Mouse (Mus musculus) forelimb bud, embryonic 11.5 days (tissue): ENCODE measurements around the gene Wfdc1.
A peak's percentile ranks its signal among the peaks of the same experiment; 100 is the strongest.

Experiments
- DNase-seq: peaks from one replicate; pipeline ENCODE4 v3.0.0-alpha.2; 2012; ENCODE audit warnings: low read depth, low spot score

Gene Wfdc1

GRCm38 (mm10) chr8:119666219-119666951 is at the start of gene Wfdc1:
Gene Wfdc1, plus strand, starts transcription at chr8:119666365.
- DNase-seq: no peak

- no peak for DNase-seq
These were observed 49.4 kb upstream of the Wfdc1 start for GRCm38 (mm10) chr8:119616811-119617210.

DNA sequence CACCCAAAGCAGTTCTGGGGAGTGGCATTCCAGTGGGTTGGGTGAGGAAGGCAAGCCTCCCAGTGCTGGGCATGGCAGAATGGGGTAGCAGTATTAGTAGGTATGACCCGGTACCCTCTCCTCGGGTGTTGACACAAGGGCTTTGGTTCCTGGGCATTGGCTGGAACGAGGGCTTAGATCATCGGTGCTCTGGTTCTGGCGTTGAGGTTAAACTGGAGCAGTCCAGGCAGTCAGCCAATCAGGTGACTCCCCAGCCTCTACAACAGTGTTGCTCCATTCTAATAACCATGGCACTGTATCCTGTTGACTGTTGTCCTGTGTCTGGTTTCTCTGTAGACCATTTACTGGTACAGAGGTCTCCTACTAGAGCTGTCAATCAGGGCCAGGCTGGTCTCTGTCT is 48.6 kb upstream of the Wfdc1 start:
- no peak for DNase-seq

DNA sequence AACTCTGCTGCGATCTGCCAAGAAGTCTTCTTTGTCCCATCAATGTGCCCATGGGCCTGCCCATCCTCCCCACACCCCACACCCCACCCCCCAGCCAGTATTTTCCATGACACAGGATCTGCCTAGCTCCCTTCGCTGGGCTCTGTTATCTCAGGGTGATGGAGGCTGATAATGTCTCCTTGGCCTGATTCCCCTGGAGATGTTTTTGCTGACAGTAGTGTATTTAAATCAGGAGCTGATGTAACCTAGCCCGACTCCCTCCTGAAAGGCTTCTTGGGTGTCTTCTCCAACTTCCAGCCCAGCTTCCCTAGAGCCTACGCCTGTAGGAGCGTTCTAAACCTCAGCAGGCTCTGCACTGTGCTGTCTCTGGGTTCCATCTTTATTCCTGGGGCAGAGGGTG is 47.3 kb upstream of the Wfdc1 start:
- DNase-seq: no peak

DNA sequence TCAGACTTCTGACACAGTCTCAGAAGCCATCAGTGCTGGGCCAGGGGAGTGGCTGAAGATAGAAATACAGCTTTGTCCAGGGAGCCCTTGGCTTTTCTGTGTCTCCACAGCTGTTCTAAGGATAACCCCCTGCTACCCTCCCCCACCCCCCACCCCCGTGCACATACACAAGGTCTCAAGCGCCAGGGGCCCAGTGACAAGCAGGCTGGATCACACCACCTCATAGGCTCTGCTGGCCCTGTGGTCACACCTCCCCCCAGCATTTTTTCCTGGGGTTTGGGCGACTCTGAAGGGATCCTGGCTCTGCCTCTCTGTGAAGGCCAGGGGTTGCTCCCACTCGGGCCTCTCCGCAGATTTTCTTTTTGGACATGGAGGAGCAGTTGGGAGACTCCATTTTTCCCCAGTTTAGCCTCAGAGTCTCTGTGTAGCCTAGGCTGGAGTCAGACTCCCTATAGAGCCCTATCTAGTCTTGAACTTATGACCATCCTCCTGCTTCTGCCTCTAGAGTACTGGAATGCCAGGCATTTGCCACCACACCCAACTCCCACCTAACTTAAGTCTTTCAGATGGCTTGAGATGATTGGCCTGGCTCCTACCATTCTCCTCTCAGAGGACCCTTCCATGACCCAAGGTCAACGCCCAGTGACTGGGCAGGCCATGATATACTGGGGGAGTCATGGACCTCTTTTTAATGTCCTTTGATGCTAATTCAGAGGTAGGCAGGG is 45.9 kb upstream of the Wfdc1 start:
- no peak for DNase-seq

DNA sequence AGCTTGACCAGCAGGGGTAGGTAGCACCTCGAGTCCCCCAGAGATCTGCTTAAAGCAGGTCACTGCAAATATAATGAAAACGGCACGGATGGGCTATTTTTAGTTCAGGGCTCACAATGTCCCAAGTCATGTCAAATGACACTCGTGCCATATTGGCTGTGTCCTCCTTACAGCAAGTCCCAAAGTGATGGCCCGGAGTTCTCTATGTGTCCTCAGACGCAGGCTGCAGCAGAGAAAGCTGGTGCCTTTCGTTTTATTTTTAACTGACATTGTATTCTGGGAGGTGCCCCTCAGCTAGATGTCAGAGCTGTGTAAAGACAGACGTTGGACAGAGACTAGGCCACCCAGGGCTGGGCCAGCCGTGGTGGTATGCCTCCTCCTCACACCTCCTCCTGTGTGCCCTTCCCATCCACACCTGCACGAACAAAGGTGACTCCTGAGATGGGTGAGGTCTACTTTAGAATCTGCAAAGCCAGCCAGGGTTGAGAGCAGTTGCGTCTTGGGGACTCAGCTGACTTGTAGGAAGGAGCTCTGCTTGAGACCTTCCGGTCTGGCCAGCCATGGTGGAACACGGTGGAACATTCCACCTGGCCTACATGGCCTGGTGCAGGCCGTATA is 45.2 kb upstream of the Wfdc1 start:
- DNase-seq: no peak

DNA sequence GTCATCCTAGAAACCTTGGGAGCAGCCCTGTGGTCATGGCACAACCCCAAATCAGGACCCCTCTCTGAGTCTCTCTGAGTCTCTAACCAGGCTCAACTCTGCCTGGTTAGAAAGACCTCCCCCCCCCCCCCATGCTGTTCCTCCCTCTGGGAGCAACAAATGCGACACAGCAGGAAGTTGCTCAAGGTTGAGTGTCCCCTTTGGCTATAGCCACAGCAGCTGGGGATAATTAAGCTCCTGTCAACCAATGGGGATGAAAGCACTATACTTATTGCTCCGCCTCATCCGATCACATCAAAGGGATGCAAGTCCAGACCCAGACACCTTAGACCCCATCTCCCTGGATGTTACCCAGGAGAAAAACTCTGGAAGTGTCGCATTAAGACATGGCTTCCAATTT is 43.6 kb upstream of the Wfdc1 start:
- DNase-seq: no peak

GRCm38 (mm10) chr8:119623061-119623460 is 43.1 kb upstream of the Wfdc1 start:
- no peak for DNase-seq

GRCm38 (mm10) chr8:119623744-119624143 is 42.4 kb upstream of the Wfdc1 start:
- DNase-seq: no peak

DNA sequence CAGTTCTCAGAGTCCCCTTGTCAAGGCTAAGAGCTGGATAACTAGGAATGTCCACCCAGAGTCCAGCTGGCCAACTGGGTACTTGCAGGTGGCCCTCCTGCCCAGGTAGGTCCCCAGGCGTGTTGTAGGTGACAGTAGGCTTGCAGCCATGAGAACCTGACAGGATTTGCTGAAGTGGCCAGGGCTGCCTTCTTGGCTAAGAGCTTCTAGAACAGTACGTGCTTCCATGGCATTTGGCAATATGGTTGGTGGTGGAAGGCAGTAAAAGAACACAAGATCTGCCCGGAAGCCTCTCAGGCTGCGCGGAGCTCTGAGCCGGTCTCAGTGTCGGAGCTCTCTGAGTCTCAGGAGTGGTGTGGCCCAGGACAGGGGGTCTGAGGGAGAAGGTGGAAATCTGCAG is 41.2 kb upstream of the Wfdc1 start:
- DNase-seq: no peak

DNA sequence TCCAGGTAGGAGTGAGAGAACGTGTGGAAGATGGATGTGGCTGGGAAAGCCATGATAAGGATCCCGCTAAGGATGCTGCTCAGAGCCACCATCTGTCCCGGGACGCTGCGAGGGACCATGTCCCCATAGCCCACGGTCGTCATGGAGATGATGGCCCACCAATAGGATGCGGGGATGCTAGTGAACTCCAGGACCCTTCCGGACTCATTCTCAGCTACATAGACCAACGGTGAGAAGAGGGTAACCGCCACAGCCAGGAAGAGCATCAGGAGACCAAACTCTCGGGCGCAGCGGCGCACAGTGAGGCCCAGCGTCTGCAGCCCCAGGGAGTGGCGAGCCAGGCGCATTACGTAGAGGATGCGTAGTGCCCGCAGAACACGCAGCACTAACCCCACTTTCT is 40.4 kb upstream of the Wfdc1 start:
- DNase-seq: no peak

DNA sequence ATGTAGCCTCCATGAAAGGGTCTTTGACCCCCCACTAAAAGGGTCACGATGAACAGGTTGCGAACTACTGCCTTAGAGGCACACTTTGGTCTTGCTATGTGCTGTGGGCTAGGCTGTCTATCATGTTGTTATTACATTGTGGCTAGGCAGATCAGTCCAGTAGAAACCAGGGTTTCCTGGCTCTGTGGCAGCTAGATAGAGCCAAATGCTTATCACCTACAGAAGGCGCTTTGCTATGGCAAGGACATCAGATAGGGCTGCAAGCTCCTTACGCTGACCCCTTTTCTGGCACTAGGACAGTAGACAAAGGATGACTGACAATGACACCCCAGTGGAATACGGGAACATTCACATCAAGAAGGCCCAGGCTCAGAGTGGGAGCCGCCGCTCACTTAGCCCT is 39.0 kb upstream of the Wfdc1 start:
- no peak for DNase-seq

- peak; percentile 35 for DNase-seq
These were observed 38.4 kb upstream of the Wfdc1 start for GRCm38 (mm10) chr8:119627613-119628359.

GRCm38 (mm10) chr8:119630841-119631240 is 35.3 kb upstream of the Wfdc1 start:
- DNase-seq: no peak

DNA sequence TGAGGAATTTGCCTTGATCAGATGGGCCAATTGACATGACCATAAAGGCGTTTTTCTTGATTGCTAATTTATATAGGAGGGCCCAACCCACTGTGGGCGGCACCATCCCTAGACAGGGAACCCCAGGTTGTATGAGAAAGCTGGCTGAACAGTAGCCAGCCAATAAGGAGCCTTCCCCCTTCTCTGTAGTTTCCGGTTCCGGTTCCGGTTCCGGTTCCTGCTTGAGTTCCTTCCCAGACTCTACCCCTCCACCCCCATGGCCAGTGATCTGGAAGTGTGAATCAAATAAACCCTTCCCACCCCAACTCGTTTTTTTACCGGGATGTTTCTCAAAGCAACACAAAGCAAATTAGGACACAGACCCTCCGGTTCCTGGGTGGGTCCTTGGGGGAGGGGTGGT is 33.9 kb upstream of the Wfdc1 start:
- no peak for DNase-seq

- DNase-seq: no peak
These were observed 33.3 kb upstream of the Wfdc1 start for GRCm38 (mm10) chr8:119632909-119633308.

GRCm38 (mm10) chr8:119634616-119635336 is 31.4 kb upstream of the Wfdc1 start:
- no peak for DNase-seq

DNA sequence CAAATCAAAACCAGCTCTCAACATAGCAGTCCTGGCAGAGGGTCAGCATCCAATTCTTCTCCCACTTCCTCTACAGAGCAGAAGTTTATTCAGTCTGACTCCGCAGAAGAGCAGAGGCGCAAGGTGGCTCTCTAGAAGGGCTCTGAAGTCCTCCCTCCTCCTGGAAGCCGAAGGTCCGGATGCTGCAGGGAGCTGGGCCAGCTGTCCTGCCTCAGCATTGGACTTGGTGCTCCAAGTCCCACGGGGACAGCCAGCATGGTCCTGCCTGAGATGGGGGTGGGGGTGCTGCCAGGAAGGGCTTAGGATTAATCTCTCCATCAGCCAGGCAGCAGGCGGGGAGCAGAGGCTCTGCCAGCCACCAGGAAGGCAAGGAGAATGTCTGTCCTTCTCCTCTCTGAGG is 30.8 kb upstream of the Wfdc1 start, which contains the start of gene Kcng4:
Gene Kcng4, minus strand, starts transcription at position 303 of the 400 bp plus-strand sequence.
- no peak for DNase-seq

DNA sequence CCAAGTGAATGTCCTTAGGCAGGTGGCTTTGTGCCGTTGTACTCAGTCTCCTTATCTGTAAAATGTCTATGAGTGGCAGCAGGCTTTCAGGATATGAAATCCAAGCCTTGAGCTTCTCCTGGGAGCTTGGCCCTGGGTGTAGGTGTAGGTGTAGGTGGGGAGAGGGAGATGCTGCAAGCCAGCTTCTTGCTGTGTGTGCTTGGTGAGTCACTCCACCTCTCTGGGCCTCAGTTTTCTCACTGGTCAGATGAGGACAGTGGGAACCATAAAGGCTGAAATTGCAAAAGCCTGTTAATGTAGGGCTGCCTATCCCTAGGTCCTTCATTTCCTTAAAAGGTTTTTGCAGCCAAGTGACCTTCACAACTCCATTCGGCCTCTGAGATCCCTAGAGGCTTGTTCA is 30.2 kb upstream of the Wfdc1 start:
- no peak for DNase-seq

DNA sequence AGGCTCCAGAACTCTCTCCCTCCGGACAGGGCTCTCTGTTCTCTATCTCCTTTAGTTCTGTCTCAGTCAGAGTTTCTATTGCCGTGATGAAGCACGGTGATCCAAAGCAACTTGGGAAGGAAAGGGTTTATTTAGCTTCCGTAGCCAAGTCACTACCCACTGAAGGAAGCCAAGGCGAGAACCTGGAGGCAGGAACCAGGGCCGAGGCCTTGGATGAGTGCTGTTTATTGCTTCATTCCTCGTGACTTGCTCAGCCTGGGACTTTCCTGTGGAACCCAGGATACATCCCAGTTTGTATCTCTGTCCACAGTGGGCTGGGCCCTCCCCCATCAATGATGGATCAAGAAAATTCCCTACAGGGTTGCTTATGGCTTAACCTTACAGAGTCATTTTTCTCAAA is 29.4 kb upstream of the Wfdc1 start:
- DNase-seq: no peak

DNA sequence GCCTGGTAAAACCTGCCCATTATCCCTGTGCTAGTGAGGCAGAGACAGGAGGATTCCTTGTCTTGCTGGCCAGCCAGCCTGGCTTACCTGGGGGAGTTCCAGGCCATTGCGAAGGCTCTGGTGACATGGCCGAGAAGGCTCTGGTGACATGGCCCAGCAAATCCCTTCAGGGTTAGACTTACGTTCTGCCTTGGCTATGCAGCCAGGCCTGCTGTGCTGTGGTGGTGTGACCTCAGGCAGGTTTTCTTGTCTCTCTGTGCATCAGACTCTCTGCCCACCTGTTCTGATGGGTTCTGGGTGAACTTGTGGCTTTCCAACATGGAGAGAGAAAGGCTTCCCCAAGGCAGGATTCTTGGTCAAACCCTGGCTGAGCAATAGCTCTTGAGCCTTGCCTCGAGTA is 28.8 kb upstream of the Wfdc1 start:
- no peak for DNase-seq
